Mouse (Mus musculus) heart, embryonic 10.5 days (tissue): Measurements from ENCODE around the gene Lrriq4. TPM values are rescaled to one million over a fixed set of nuclear protein-coding genes. Genes with fewer than 3 reads are reported as not detected.

Experiments
- DNase-seq: peaks from one replicate; pipeline ENCODE4 v3.0.0-alpha.2; 2017; ENCODE audit warnings: low spot score
- H3K27ac ChIP-seq: fragments of 300-500 bp; sonication (generic); 2 replicates; pipeline ENCODE4 v1.5.1; 2016; ENCODE audit warnings: mild to moderate bottlenecking
- H3K27me3 ChIP-seq: fragments of 300-500 bp; sonication (generic); 2 replicates; pipeline ENCODE4 v1.6.1; 2016; ENCODE audit warnings: mild to moderate bottlenecking; ENCODE audit not compliant: poor library complexity, insufficient read depth, severe bottlenecking
- H3K36me3 ChIP-seq: fragments of 300-500 bp; sonication (generic); 2 replicates; pipeline ENCODE4 v1.6.1; 2016; ENCODE audit warnings: mild to moderate bottlenecking, moderate library complexity
- H3K4me1 ChIP-seq: fragments of 300-500 bp; sonication (generic); 2 replicates; pipeline ENCODE4 v1.6.1; 2016; ENCODE audit warnings: mild to moderate bottlenecking
- H3K4me3 ChIP-seq: fragments of 300-500 bp; sonication (generic); 2 replicates; pipeline ENCODE4 v1.5.1; 2016; ENCODE audit warnings: mild to moderate bottlenecking, moderate library complexity
- H3K9me3 ChIP-seq: fragments of 300-500 bp; sonication (generic); 2 replicates; pipeline ENCODE4 v1.6.1; 2016; ENCODE audit warnings: mild to moderate bottlenecking, moderate library complexity
- WGBS: fragments of 180-500 bp; shearing (Covaris S2); methylation state at CpG from one replicate; pipeline ENCODE4 v1.1.7; 2016; 5-methylcytosine and 5-hydroxymethylcytosine counted together
- polyA plus RNA-seq: library from polyadenylated mRNA; unstranded; fragments of >200 nt; fragmentation: Nextera tagmentation; extraction: Ambion mirVana; gene quantifications from 2 replicates; pipeline ENCODE4 v1.2.1, GENCODE M21; 2016

The Lrriq4 gene
- polyA plus RNA-seq, 1 experiment from 2014 or later, result not detected

GRCm38 (mm10) chr3:30620132-30620531, 24.2 kb upstream of the Lrriq4 start:
- Histone ChIP-seq H3K27ac (no peak overlapping the region), H3K27me3 (no peaks in the 10 kb centered on the region), H3K36me3 (peaks cover 28% of the 10 kb centered on the region), H3K4me3 (no peak overlapping the region), H3K9me3 (no peaks in the 10 kb centered on the region), H3K4me1 (no peaks in the 10 kb centered on the region)
- WGBS, result 77% methylated on average over 8 of the region's 8 CpGs
- DNase-seq, result no peak

- no peaks in the 10 kb centered on the region for H3K27me3 ChIP-seq
- no peak for DNase-seq
- H3K4me3 ChIP-seq, result no peak overlapping the region
- no peak overlapping the region for H3K27ac ChIP-seq
- WGBS, result 52% methylated on average over 3 of the region's 3 CpGs
- H3K9me3 ChIP-seq, result no peaks in the 10 kb centered on the region
- no peaks in the 10 kb centered on the region for H3K36me3 ChIP-seq
- no peaks in the 10 kb centered on the region for H3K4me1 ChIP-seq
These were observed 10.6 kb upstream of the Lrriq4 start for GRCm38 (mm10) chr3:30633681-30634080.

- 77% methylated on average over 4 of the region's 4 CpGs for WGBS
- no peak for DNase-seq
- no peaks in the 10 kb centered on the region for H3K9me3 ChIP-seq
- H3K4me3 ChIP-seq, result no peak overlapping the region
- H3K4me1 ChIP-seq, result no peaks in the 10 kb centered on the region
- no peaks in the 10 kb centered on the region for H3K27me3 ChIP-seq
- no peaks in the 10 kb centered on the region for H3K36me3 ChIP-seq
- H3K27ac ChIP-seq, result no peak overlapping the region
These were observed 8.7 kb upstream of the Lrriq4 start for GRCm38 (mm10) chr3:30635629-30636028.

- no peaks in the 10 kb centered on the region for H3K9me3 ChIP-seq
- H3K36me3 ChIP-seq, result no peaks in the 10 kb centered on the region
- H3K27me3 ChIP-seq, result peaks cover 26% of the 10 kb centered on the region
- H3K4me3 ChIP-seq, result no peak overlapping the region
- peaks cover 20% of the 10 kb centered on the region; the same call in 1 of the 2 replicates for H3K4me1 ChIP-seq
- no peak overlapping the region for H3K27ac ChIP-seq
- DNase-seq, result no peak
- WGBS, result 47% methylated on average over 8 of the region's 8 CpGs
These were observed 2.5 kb downstream of the Lrriq4 start for GRCm38 (mm10) chr3:30646761-30647160.

GRCm38 (mm10) chr3:30647440-30648090, 3.3 kb downstream of the Lrriq4 start, which contains the start of gene Lrrc34:
Gene Lrrc34 (minus strand): TSS chr3:30647869.
- H3K9me3 ChIP-seq, result no peaks in the 10 kb centered on the region
- H3K4me1 ChIP-seq, result peaks cover 20% of the 10 kb centered on the region; the same call in 1 of the 2 replicates
- H3K36me3 ChIP-seq, result no peaks in the 10 kb centered on the region
- peak within 1 kb of the TSS; percentile 60 for H3K4me3 ChIP-seq
- peak within 1 kb of the TSS; percentile 62 for H3K27ac ChIP-seq
- 2% methylated on average over 25 of the region's 25 CpGs for WGBS
- peaks cover 32% of the 10 kb centered on the region for H3K27me3 ChIP-seq
- DNase-seq, result peak; percentile 86

- no peak for DNase-seq
- no peak overlapping the region for H3K27ac ChIP-seq
- H3K4me1 ChIP-seq, result peaks cover 20% of the 10 kb centered on the region; the same call in 1 of the 2 replicates
- 95% methylated on average over 2 of the region's 2 CpGs for WGBS
- H3K4me3 ChIP-seq, result no peak overlapping the region
- no peaks in the 10 kb centered on the region for H3K36me3 ChIP-seq
- no peaks in the 10 kb centered on the region for H3K9me3 ChIP-seq
- H3K27me3 ChIP-seq, result peaks cover 32% of the 10 kb centered on the region
These were observed 4.2 kb downstream of the Lrriq4 start for GRCm38 (mm10) chr3:30648466-30648865.

GRCm38 (mm10) chr3:30650062-30650841, 5.9 kb downstream of the Lrriq4 start:
- peaks cover 32% of the 10 kb centered on the region for H3K27me3 ChIP-seq
- H3K4me1 ChIP-seq, result peaks cover 20% of the 10 kb centered on the region; the same call in 1 of the 2 replicates
- H3K9me3 ChIP-seq, result no peaks in the 10 kb centered on the region
- H3K4me3 ChIP-seq, result peak overlapping the region; percentile 62
- H3K27ac ChIP-seq, result no peak overlapping the region
- under 1% methylated on average over 41 of the region's 41 CpGs for WGBS
- H3K36me3 ChIP-seq, result no peaks in the 10 kb centered on the region
- DNase-seq, result no peak

- Histone ChIP-seq H3K9me3 (no peaks in the 10 kb centered on the region), H3K27ac (no peak overlapping the region), H3K36me3 (no peaks in the 10 kb centered on the region), H3K4me1 (no peaks in the 10 kb centered on the region), H3K27me3 (peaks cover 12% of the 10 kb centered on the region; the same call in 1 of the 2 replicates), H3K4me3 (no peak overlapping the region)
- DNase-seq, result no peak
- WGBS, result 80% methylated on average over 5 of the region's 5 CpGs
These were observed 11.6 kb downstream of the Lrriq4 start for GRCm38 (mm10) chr3:30655937-30656336.

GRCm38 (mm10) chr3:30658486-30658885, 14.2 kb downstream of the Lrriq4 start:
- Histone ChIP-seq H3K27me3 (no peaks in the 10 kb centered on the region), H3K9me3 (no peaks in the 10 kb centered on the region), H3K36me3 (no peaks in the 10 kb centered on the region), H3K27ac (no peak overlapping the region), H3K4me3 (no peak overlapping the region), H3K4me1 (no peaks in the 10 kb centered on the region)
- WGBS, result 79% methylated on average over 9 of the region's 9 CpGs
- no peak for DNase-seq

- 14% methylated on average over 6 of the region's 6 CpGs for WGBS
- H3K4me1 ChIP-seq, result peaks cover 10% of the 10 kb centered on the region
- no peak overlapping the region for H3K27ac ChIP-seq
- H3K9me3 ChIP-seq, result no peaks in the 10 kb centered on the region
- H3K4me3 ChIP-seq, result no peak overlapping the region
- H3K27me3 ChIP-seq, result no peaks in the 10 kb centered on the region
- no peaks in the 10 kb centered on the region for H3K36me3 ChIP-seq
- DNase-seq, result no peak
These were observed 38.9 kb downstream of the Lrriq4 start for GRCm38 (mm10) chr3:30683190-30683589.

- 62% methylated on average over 3 of the region's 3 CpGs for WGBS
- no peak for DNase-seq
These were observed 42.9 kb downstream of the Lrriq4 start for GRCm38 (mm10) chr3:30687216-30687615.

GRCm38 (mm10) chr3:30690976-30691375, 46.7 kb downstream of the Lrriq4 start:
- no peaks in the 10 kb centered on the region for H3K9me3 ChIP-seq
- H3K4me3 ChIP-seq, result no peak overlapping the region
- peaks cover 12% of the 10 kb centered on the region for H3K4me1 ChIP-seq
- WGBS, result 31% methylated on average over 7 of the region's 7 CpGs
- no peaks in the 10 kb centered on the region for H3K36me3 ChIP-seq
- H3K27me3 ChIP-seq, result no peaks in the 10 kb centered on the region
- H3K27ac ChIP-seq, result no peak overlapping the region
- no peak for DNase-seq

More at GRCm38 (mm10) chr3:30687216-30687615, 42.9 kb downstream of the Lrriq4 start:
- no peaks in the 10 kb centered on the region for H3K27me3 ChIP-seq
- peaks cover 17% of the 10 kb centered on the region for H3K4me1 ChIP-seq
- no peaks in the 10 kb centered on the region for H3K36me3 ChIP-seq
- H3K9me3 ChIP-seq, result no peaks in the 10 kb centered on the region
- H3K4me3 ChIP-seq, result no peak overlapping the region
- H3K27ac ChIP-seq, result no peak overlapping the region

GRCm38 (mm10) chr3:30695661-30696060, 51.4 kb downstream of the Lrriq4 start:
- DNase-seq, result peak; percentile 28
- Histone ChIP-seq H3K9me3 (no peaks in the 10 kb centered on the region), H3K4me1 (0 out of 2 replicates have a peak, but pooled peaks cover 7% of the 10 kb centered on the region), H3K4me3 (no peak overlapping the region), H3K36me3 (no peaks in the 10 kb centered on the region), H3K27me3 (no peaks in the 10 kb centered on the region), H3K27ac (no peak overlapping the region)
- WGBS, result 92% methylated on average over 2 of the region's 2 CpGs
